In genomic region chr2:18389631-18390030, GRCm38 (mm10) we compare ENCODE assay signal across 20 mouse cellular contexts. TPM values are rescaled to one million over a fixed set of nuclear protein-coding genes. Genes with fewer than 3 reads are reported as not detected.
A peak's percentile ranks its signal among the peaks of the same experiment; 100 is the strongest.
DNase-seq lines count a peak whose midpoint lies in the region; TF ChIP-seq lines count a peak whose summit lies in the region.
"Had no signal": no experiment of that assay in that cellular context is flagged by ENCODE, and none has a peak within 500 bp of the region (broad histone marks: within the 10 kb centered on the region; RNA-seq: fewer than 3 reads in every experiment).

No protein-coding gene starts in this region.

- DNase-seq in layer of hippocampus, adult 2 months (ENCODE audit: low spot score in 2 of 2) = peak; percentile 7 to 29
- no peak for DNase-seq in layer of hippocampus, postnatal 25 days (ENCODE audit: extremely low spot score in 1 of 2, low spot score in 1 of 2)
- peak; percentile 38 to 42 for DNase-seq in right cerebral cortex, adult 2 months (ENCODE audit: low spot score in 2 of 2)
- DNase-seq in right cerebral cortex, postnatal 4 days = no peak
- peak; percentile 14 for DNase-seq in NIH3T3 (ENCODE audit: low read depth)
- DNase-seq in telencephalon, adult 2 months (ENCODE audit: low read depth, low spot score) = peak; percentile 21
- no peak for DNase-seq in thymus, postnatal 25 days
- DNase-seq: adrenal gland, postnatal 10 days; cerebellum, adult 11-12 months; cerebellum, adult 9-10 months; cerebellum, postnatal 25 days; gastrocnemius, postnatal 36 days; heart, adult 11 months; heart, postnatal 10 days; heart, postnatal 4 days had no signal

- TF ChIP-seq CTCF in layer of hippocampus, adult 2 months (conservative IDR thresholded peaks at IDR 0.05) = no peak

- no peak overlapping the region for H3K27ac ChIP-seq in layer of hippocampus, adult 2 months
- H3K27ac ChIP-seq: embryonic facial prominence, embryonic 12.5 days; forebrain, embryonic 15.5 days; heart, embryonic 10.5 days; hindbrain, embryonic 13.5 days; hindbrain, postnatal 0 days had no signal

- H3K4me3 ChIP-seq in layer of hippocampus, adult 2 months = no peak overlapping the region
- H3K4me3 ChIP-seq: embryonic facial prominence, embryonic 12.5 days; forebrain, embryonic 15.5 days; heart, embryonic 10.5 days; hindbrain, embryonic 13.5 days had no signal

RNA-seq across cellular contexts. Expression of gene Dnajc1, which starts 3.0 kb away (rescaled TPM):
- 10 to 100 TPM; 26.4 to 30.3 TPM for total RNA-seq in layer of hippocampus, adult 2 months (2021)
- 10 to 100 TPM; 20.7 to 23.9 TPM for total RNA-seq in layer of hippocampus, postnatal 25 days (2021)

Comparison
In these comparisons a context has a peak if more than half of its experiments do, and no peak if none do; other contexts are left out.
1. DNase-seq: peak in layer of hippocampus, adult 2 months (2 of 2), right cerebral cortex, adult 2 months (2 of 2), NIH3T3 (single experiment) and telencephalon, adult 2 months (single experiment); none in layer of hippocampus, postnatal 25 days (0 of 2), right cerebral cortex, postnatal 4 days (single experiment) and thymus, postnatal 25 days (single experiment).